Mouse (Mus musculus): ENCODE results near the gene Cnnm3. TPM values are rescaled to one million over a fixed set of nuclear protein-coding genes. Genes with fewer than 3 reads are reported as not detected.

The Cnnm3 gene
- polyA plus RNA-seq, 1 experiment, result 1.0 TPM

DNA sequence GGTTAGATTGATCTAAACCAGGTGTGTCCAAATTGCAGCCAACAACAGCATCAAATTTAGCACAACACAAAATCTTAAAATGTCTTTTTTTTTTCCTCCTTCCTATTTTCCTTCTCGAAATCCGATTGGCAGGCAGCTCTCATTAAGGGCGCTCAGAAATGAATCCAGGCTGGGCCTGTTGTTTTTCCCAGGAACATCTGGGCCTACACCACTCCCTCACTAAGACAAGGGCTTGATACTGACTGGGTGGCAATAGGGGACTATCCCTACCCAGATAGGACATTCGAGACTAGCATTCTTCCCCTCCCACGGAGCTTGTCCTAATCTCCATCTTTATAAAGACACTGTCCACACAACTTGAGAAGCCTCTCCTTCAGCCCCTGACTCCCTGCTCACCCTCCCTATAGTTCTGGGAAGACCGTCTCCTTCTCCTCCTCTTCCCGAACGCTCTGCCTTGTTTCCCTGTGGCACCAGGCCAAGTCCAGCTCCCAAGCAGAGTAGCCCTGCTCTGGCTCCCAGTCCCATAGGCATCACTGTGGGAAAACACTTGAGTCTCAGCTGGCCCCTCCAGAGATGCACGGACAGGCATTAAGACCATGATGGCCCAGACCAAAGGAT lies 36.4 kb downstream of the Cnnm3 start:
- no peak for TF ChIP-seq GATA1 (IDR thresholded peaks at IDR 0.05; ENCODE audit: low read length)
- TF ChIP-seq TAL1 (IDR thresholded peaks at IDR 0.05; ENCODE audit: low read length), result no peak
- no peaks in the 10 kb centered on the region for H3K9me3 ChIP-seq (ENCODE audit: control insufficient read depth, low read length)

DNA sequence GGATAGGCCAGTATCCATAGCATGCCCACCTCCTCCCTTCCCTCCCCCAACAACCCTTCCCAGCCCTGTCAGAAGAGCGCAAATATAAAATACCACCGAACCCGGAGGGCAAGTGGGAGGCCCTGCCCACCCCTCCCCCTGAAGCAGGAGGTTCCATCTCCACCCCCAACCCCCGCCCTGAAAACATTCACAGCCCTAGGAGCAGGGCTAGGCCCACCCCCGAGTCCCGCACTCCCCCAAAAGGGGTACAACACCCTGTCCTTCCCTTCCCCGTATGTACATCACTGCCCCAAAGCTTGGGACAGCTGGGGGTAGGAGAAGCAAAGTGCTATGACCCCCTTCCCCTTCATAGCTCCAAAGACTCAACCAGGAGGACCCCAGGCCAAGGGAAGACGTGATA lies 37.1 kb downstream of the Cnnm3 start:
- H3K27me3 ChIP-seq (ENCODE audit: control insufficient read depth), result peaks cover 9% of the 10 kb centered on the region
- H3K4me1 ChIP-seq (ENCODE audit: control insufficient read depth), result peaks cover 21% of the 10 kb centered on the region
- TF ChIP-seq TAL1 (IDR thresholded peaks at IDR 0.05; ENCODE audit: low read length) (no peak), GATA1 (IDR thresholded peaks at IDR 0.05; ENCODE audit: low read length) (no peak)
- no peak overlapping the region for H3K4me3 ChIP-seq (replicated peaks)
- H3K9me3 ChIP-seq (ENCODE audit: control insufficient read depth, low read length), result no peaks in the 10 kb centered on the region
- H3K36me3 ChIP-seq (ENCODE audit: control insufficient read depth), result peaks cover 14% of the 10 kb centered on the region; the same call in 1 of the 2 replicates

More for the DNA sequence above, 36.4 kb downstream of the Cnnm3 start:
- Histone ChIP-seq H3K36me3 (ENCODE audit: control insufficient read depth) (peaks cover 14% of the 10 kb centered on the region; the same call in 1 of the 2 replicates), H3K4me3 (replicated peaks) (no peak overlapping the region), H3K4me1 (ENCODE audit: control insufficient read depth) (peaks cover 21% of the 10 kb centered on the region), H3K27me3 (ENCODE audit: control insufficient read depth) (peaks cover 3% of the 10 kb centered on the region; the same call in 1 of the 2 replicates)

DNA sequence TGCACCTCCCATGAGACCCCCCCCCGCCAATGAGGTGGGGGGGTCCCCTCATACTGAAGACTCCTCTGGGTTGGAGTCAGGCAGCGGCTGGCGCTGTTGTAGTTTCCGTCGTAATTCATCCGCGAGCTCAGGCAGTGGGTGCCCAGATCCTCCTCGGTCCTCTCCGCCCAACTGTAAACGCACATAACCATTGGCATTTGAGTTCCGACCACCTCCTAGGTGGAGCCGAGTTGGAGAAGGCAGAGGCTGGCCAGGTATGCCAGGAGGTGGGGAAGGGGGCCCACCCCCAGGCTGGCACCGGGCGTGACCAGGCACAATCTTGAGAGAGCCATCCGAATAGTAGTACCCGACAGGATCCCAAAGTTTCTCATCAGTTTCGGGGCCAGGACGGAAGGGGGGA lies 37.8 kb downstream of the Cnnm3 start:
- peaks cover 16% of the 10 kb centered on the region for H3K27me3 ChIP-seq (ENCODE audit: control insufficient read depth)
- TF ChIP-seq GATA1 (IDR thresholded peaks at IDR 0.05; ENCODE audit: low read length), result no peak
- no peak for TF ChIP-seq TAL1 (IDR thresholded peaks at IDR 0.05; ENCODE audit: low read length)
- peaks cover 21% of the 10 kb centered on the region for H3K4me1 ChIP-seq (ENCODE audit: control insufficient read depth)
- H3K36me3 ChIP-seq (ENCODE audit: control insufficient read depth), result peaks cover 14% of the 10 kb centered on the region; the same call in 1 of the 2 replicates
- H3K4me3 ChIP-seq (replicated peaks), result no peak overlapping the region
- H3K9me3 ChIP-seq (ENCODE audit: control insufficient read depth, low read length), result no peaks in the 10 kb centered on the region

DNA sequence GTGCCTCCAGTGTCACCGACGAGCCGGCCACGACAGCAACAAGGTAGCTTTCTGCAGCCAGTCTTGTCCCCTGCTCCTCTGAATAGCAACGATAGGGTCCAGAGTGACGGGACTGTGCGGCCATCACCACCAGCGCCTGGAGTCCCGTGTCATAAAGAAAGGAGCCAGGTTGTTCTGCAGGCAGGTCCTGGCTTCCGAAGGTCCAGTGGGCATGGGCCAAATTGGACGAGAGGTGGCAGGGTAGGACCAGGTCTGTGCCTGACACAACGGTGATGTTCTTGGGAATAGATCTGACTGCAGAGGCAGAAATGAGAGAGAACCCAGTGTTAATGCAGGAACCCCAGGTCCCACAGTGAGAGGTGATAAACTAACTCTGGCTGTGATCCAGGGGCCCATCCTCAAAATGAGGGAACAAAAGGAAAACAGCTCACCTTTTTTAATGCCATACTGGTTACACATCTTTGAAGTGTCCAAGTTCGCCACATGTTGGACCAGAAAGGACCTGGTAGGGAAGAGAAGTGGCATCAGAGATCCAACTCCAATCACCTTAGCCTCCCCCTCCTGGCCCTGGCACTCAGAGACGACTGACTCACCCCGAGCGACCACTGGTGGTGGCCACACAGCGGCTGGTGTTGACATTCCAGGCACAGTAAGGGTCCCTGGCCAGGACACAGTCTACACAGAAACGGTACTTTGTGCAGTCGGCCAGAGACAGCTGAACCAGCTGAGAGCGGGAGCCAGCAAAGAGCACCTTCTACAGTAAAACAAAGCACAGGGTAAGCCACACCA lies 38.6 kb downstream of the Cnnm3 start:
- Histone ChIP-seq H3K27me3 (ENCODE audit: control insufficient read depth) (peaks cover 24% of the 10 kb centered on the region), H3K9me3 (ENCODE audit: control insufficient read depth, low read length) (no peaks in the 10 kb centered on the region), H3K4me3 (replicated peaks) (no peak overlapping the region), H3K36me3 (ENCODE audit: control insufficient read depth) (peaks cover 14% of the 10 kb centered on the region; the same call in 1 of the 2 replicates), H3K4me1 (ENCODE audit: control insufficient read depth) (peaks cover 21% of the 10 kb centered on the region)
- no peak for TF ChIP-seq TAL1 (IDR thresholded peaks at IDR 0.05; ENCODE audit: low read length)
- no peak for TF ChIP-seq GATA1 (IDR thresholded peaks at IDR 0.05; ENCODE audit: low read length)

DNA sequence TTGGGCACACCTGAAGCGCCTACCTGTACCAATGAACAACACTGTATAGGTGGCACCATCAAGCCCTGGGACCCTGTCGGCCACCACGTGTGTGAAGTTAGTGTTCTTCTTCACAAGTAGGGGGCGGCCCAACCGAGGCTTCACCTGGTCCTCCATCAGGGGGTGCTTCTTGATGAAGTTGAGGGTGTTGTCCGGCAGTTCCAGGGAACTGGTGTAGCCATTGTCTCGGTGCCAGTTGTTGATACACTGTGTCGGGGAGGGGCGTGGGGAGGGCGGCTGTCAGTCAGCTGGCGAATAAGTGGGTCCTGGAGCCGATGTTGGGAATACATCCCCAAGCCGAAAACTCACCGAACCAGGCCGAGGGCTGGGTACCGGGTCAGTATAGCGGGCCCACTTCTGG lies 40.2 kb downstream of the Cnnm3 start:
- TF ChIP-seq TAL1 (IDR thresholded peaks at IDR 0.05; ENCODE audit: low read length), result no peak
- TF ChIP-seq GATA1 (IDR thresholded peaks at IDR 0.05; ENCODE audit: low read length), result no peak
- H3K4me1 ChIP-seq (ENCODE audit: control insufficient read depth), result peaks cover 10% of the 10 kb centered on the region
- peaks cover 40% of the 10 kb centered on the region for H3K27me3 ChIP-seq (ENCODE audit: control insufficient read depth)
- no peak overlapping the region for H3K4me3 ChIP-seq (replicated peaks)
- H3K9me3 ChIP-seq (ENCODE audit: control insufficient read depth, low read length), result no peaks in the 10 kb centered on the region; the same call in 1 of the 2 replicates
- H3K36me3 ChIP-seq (ENCODE audit: control insufficient read depth), result peaks cover 14% of the 10 kb centered on the region; the same call in 1 of the 2 replicates

DNA sequence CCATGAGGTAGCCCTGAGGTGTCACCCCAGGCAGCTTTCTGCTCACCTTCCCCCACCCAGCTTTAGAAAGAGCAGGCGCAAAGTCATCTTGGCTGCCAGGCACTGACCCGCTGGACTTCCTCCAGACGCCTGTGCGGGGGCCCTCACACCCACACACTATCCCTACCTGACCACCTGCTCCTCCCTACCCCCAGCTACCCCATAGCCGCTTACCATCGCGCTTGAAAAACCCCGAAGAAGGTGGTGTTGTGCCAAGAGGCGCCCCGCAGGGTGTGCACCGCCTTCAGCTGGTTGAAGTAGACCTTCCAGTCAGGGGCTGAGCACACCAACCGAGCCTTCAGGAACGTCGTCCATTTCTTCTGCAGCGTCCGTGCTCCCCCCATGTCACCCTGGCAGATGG lies 40.8 kb downstream of the Cnnm3 start:
- Histone ChIP-seq H3K4me1 (ENCODE audit: control insufficient read depth) (peaks cover 10% of the 10 kb centered on the region), H3K4me3 (replicated peaks) (no peak overlapping the region), H3K27me3 (ENCODE audit: control insufficient read depth) (peaks cover 46% of the 10 kb centered on the region), H3K36me3 (ENCODE audit: control insufficient read depth) (peaks cover 14% of the 10 kb centered on the region; the same call in 1 of the 2 replicates), H3K9me3 (ENCODE audit: control insufficient read depth, low read length) (no peaks in the 10 kb centered on the region; the same call in 1 of the 2 replicates)
- TF ChIP-seq GATA1 (IDR thresholded peaks at IDR 0.05; ENCODE audit: low read length) (no peak), TAL1 (IDR thresholded peaks at IDR 0.05; ENCODE audit: low read length) (no peak)

DNA sequence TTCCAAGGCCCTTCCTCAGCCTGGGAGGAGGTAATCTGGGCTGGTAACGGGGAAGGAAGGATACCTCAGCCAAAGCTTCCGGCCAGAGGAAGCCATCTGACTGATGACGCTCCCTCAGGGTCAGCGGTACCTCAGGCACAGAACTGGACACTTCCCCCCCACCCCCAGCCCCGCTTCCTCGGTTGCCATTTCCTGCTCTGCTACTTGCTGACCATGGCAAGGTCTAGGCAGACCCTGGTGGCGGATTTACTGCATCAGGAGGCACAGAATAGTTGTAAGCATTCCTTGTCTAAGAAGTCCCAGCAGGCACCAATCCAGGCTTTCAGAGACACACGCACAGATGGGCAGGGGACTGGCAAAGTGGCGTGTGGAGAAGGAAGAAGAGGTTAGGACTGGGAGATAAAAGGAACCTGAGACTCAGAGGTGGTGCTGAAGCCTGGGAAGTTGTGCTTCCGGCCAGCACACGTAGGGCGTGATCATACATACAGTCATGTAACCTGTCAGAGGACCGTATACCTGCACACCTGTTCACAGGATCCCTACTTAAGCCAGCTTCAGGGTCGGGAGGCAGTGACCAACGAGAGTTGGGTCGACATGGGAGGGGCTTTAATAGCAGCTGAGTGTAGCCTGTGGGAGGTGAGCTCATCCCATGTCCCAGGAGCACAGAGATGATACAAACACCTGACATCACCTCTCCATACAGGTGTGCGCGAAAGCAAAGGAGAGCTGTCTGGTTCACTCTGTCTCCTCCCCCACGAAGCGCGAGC lies 43.1 kb downstream of the Cnnm3 start:
- no peak overlapping the region for H3K4me3 ChIP-seq (replicated peaks)
- peaks cover 15% of the 10 kb centered on the region for H3K4me1 ChIP-seq (ENCODE audit: control insufficient read depth)
- peaks cover 12% of the 10 kb centered on the region; the same call in 1 of the 2 replicates for H3K36me3 ChIP-seq (ENCODE audit: control insufficient read depth)
- no peak for TF ChIP-seq TAL1 (IDR thresholded peaks at IDR 0.05; ENCODE audit: low read length)
- TF ChIP-seq GATA1 (IDR thresholded peaks at IDR 0.05; ENCODE audit: low read length), result no peak
- peaks cover 70% of the 10 kb centered on the region for H3K27me3 ChIP-seq (ENCODE audit: control insufficient read depth)
- H3K9me3 ChIP-seq (ENCODE audit: control insufficient read depth, low read length), result no peaks in the 10 kb centered on the region; the same call in 1 of the 2 replicates

DNA sequence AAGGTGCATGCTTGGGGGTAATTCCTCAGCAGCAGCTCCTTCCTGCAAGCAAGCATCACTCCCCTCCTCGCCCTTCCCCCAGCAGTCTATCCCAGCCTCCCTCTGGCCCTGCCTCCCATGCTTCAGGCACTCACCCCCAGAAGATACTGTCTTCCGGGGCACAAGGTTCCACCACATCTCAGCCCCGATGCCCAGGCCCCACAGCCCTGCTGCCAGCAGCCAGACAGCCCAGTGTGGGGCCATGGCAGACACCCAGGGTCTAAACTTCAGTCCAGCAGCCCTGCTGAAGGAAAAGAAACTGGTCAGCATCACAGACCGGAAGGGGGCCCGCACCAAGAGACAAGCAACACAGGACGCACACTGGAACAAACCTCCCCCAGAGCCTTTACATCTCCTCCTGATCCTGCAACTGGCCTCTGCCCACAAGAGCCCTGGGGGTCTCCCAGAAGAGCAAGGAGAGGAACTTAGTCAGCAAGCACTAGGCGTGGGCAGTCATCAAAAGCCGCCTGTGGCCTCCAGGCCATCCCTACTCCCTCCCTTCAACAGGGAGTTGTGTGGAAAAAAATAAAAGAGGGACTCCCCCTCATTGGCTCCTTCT lies 44.2 kb downstream of the Cnnm3 start:
- peaks cover 80% of the 10 kb centered on the region for H3K27me3 ChIP-seq (ENCODE audit: control insufficient read depth)
- peak overlapping the region; percentile 26 for H3K4me3 ChIP-seq (replicated peaks)
- H3K36me3 ChIP-seq (ENCODE audit: control insufficient read depth), result peaks cover 8% of the 10 kb centered on the region; the same call in 1 of the 2 replicates
- TF ChIP-seq GATA1 (IDR thresholded peaks at IDR 0.05; ENCODE audit: low read length) (no peak), TAL1 (IDR thresholded peaks at IDR 0.05; ENCODE audit: low read length) (no peak)
- peaks cover 15% of the 10 kb centered on the region for H3K4me1 ChIP-seq (ENCODE audit: control insufficient read depth)
- no peaks in the 10 kb centered on the region; the same call in 1 of the 2 replicates for H3K9me3 ChIP-seq (ENCODE audit: control insufficient read depth, low read length)

All from erythroblast, embryonic 14.5 days (primary cell).